In the genomic region with DNA sequence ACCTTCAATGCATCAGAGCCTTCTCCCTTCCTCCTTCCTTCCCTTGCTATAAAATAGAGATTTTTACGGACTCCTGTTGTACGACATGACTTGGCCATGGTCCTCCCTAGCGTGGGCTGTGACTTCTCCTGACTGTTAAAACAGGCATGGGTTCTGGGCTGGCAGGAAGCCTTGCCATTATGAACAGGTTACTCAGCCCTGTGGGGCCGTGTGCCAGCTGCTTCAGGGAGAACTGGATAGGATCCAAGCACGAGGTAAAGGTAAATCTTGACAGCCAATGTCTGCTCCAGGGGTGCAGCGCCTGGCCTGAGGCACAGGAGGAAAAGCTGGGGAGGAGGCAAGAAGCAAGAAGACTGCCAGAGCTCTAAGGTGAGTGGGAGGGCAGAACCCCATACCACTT, we compare ENCODE assay signal across 11 mouse cellular contexts. TPM values are rescaled to one million over a fixed set of nuclear protein-coding genes. Genes with fewer than 3 reads are reported as not detected.
A peak's percentile ranks its signal among the peaks of the same experiment; 100 is the strongest.
DNase-seq lines count a peak whose midpoint lies in the region; ATAC-seq lines count a peak whose summit lies in the region.
"Had no signal": no experiment of that assay in that cellular context is flagged by ENCODE, and none has a peak within 500 bp of the region (broad histone marks: within the 10 kb centered on the region; RNA-seq: fewer than 3 reads in every experiment).

No protein-coding gene starts in this region.

- intact Hi-C loops in heart, postnatal 36 days (cut with DNase I) = no loop called here

- no peak overlapping the region for H3K4me3 ChIP-seq in heart, embryonic 15.5 days
- H3K4me3 ChIP-seq: forebrain, embryonic 13.5 days; left cerebral cortex, adult 2 months; liver, embryonic 15.5 days had no signal

- no peaks in the 10 kb centered on the region for H3K36me3 ChIP-seq in heart, embryonic 15.5 days
- H3K36me3 ChIP-seq: liver, embryonic 15.5 days had no signal

- DNase-seq in heart, postnatal 36 days = no peak
- DNase-seq in brain, adult 2 months (ENCODE audit: low read depth, low spot score) = peak; percentile 37
- peak; percentile 52 for DNase-seq in kidney, postnatal 14 days
- peak; percentile 83 for DNase-seq in lung, postnatal 36 days
- no peak for DNase-seq in right cerebral cortex, postnatal 36 days (ENCODE audit: low spot score in 2 of 2)

- H3K4me2 ChIP-seq in heart, embryonic 15.5 days = no peak overlapping the region
- H3K4me2 ChIP-seq: forebrain, embryonic 13.5 days; liver, embryonic 15.5 days had no signal

- H3K27ac ChIP-seq in heart, embryonic 15.5 days = no peak overlapping the region
- H3K27ac ChIP-seq: forebrain, embryonic 13.5 days; left cerebral cortex, adult 2 months; liver, embryonic 15.5 days had no signal

- no peak overlapping the region for H3K9ac ChIP-seq in heart, embryonic 15.5 days
- H3K9ac ChIP-seq: forebrain, embryonic 13.5 days; liver, embryonic 15.5 days had no signal

- no peaks in the 10 kb centered on the region for H3K27me3 ChIP-seq in heart, embryonic 15.5 days
- H3K27me3 ChIP-seq: forebrain, embryonic 13.5 days; liver, embryonic 15.5 days had no signal

- no peaks in the 10 kb centered on the region; the same call in 1 of the 2 replicates for H3K4me1 ChIP-seq in heart, embryonic 15.5 days (replicated peaks)
- H3K4me1 ChIP-seq: forebrain, embryonic 13.5 days; liver, embryonic 15.5 days had no signal

- no peaks in the 10 kb centered on the region for H3K9me3 ChIP-seq in heart, embryonic 15.5 days (replicated peaks)
- H3K9me3 ChIP-seq: forebrain, embryonic 13.5 days; liver, embryonic 15.5 days had no signal

- 0 out of 2 replicates have a peak, but pooled peaks have one; percentile 18 for ATAC-seq in heart, embryonic 15.5 days (replicated peaks; ENCODE audit: insufficient number of reproducible peaks, insufficient read depth, low FRiP score, low read depth)
- no peak for ATAC-seq in megakaryocyte, adult 5-6 weeks (ENCODE audit: poor library complexity, severe bottlenecking)
- ATAC-seq in frontal cortex, adult (ENCODE audit: low TSS enrichment) = no peak
- ATAC-seq: forebrain, embryonic 13.5 days had no signal

- 60% methylated on average over 6 of the region's 6 CpGs for WGBS in heart, embryonic 15.5 days

RNA-seq across cellular contexts. Expression of a gene that starts 9.5 kb away (rescaled TPM):
- 37.1 and 41.8 TPM in 2 replicates for polyA plus RNA-seq in heart, embryonic 15.5 days (2015; fragmentation: Nextera tagmentation; extraction: Ambion mirVana)
- 10 to 100 TPM; 29.6 to 36.7 TPM for total RNA-seq in heart, postnatal 36 days (2021)
- 1.2 and 1.9 TPM in 2 replicates for total RNA-seq in megakaryocyte, adult 5-6 weeks (2015)
- total RNA-seq in megakaryocyte, adult 5-6 weeks (2017) = 0.81 and 2.1 TPM in 2 replicates

Comparison
In these comparisons a context has a peak if more than half of its experiments do, and no peak if none do; other contexts are left out.
1. DNase-seq: peak in brain, adult 2 months (single experiment), kidney, postnatal 14 days (single experiment) and lung, postnatal 36 days (single experiment); none in heart, postnatal 36 days (0 of 2) and right cerebral cortex, postnatal 36 days (0 of 2).
2. RNA of a gene that starts 9.5 kb away (total RNA-seq): 29.6 to 36.7 TPM in heart, postnatal 36 days; 0.81 to 2.1 TPM in megakaryocyte, adult 5-6 weeks; every median in the first group is over 4 times any median in the second.